Mouse (Mus musculus) midbrain, embryonic 14.5 days (tissue): ENCODE data around the gene Lhfpl2. TPM values are rescaled to one million over a fixed set of nuclear protein-coding genes. Genes with fewer than 3 reads are reported as not detected.

Source experiments
- ATAC-seq: fragments of 200-750 bp; cut with Nextera tagmentation; 2 replicates; pipeline ENCODE4 v1.8.0; 2017; ENCODE audit warnings: moderate number of reproducible peaks, moderate library complexity; ENCODE audit not compliant: low FRiP score, low TSS enrichment
- DNase-seq: peaks from one replicate; pipeline ENCODE4 v3.0.0-alpha.2; 2015
- H3K27ac ChIP-seq: fragments of 300-500 bp; sonication (generic); replicated peaks from 2 replicates; pipeline ENCODE4 v1.5.1; 2014; ENCODE audit warnings: mild to moderate bottlenecking, low read depth, low read length, moderate library complexity
- H3K27me3 ChIP-seq: fragments of 300-500 bp; sonication (generic); 2 replicates; pipeline ENCODE4 v1.6.1; 2014; ENCODE audit warnings: low read length, control low read depth, mixed read lengths; ENCODE audit not compliant: control insufficient read depth, insufficient read depth
- H3K36me3 ChIP-seq: fragments of 300-500 bp; sonication (generic); 2 replicates; pipeline ENCODE4 v1.6.1; 2014; ENCODE audit warnings: low read length, control low read depth; ENCODE audit not compliant: control insufficient read depth, insufficient read depth
- H3K4me1 ChIP-seq: fragments of 300-500 bp; sonication (generic); 2 replicates; pipeline ENCODE4 v1.6.1; 2014; ENCODE audit warnings: mild to moderate bottlenecking, antibody characterized with exemption, low read length, control low read depth; ENCODE audit not compliant: control insufficient read depth, insufficient read depth
- H3K4me2 ChIP-seq: fragments of 300-500 bp; sonication (generic); 2 replicates; pipeline ENCODE4 v1.6.1; 2014; ENCODE audit warnings: mild to moderate bottlenecking, low read length, moderate library complexity
- H3K4me3 ChIP-seq: fragments of 300-500 bp; sonication (generic); replicated peaks from 2 replicates; pipeline ENCODE4 v1.5.1; 2014; ENCODE audit warnings: low read depth, low read length
- H3K9ac ChIP-seq: fragments of 300-500 bp; sonication (generic); replicated peaks from 2 replicates; pipeline ENCODE4 v1.6.1; 2014; ENCODE audit warnings: mild to moderate bottlenecking, low read length, moderate library complexity
- H3K9me3 ChIP-seq: fragments of 300-500 bp; sonication (generic); 2 replicates; pipeline ENCODE4 v1.6.1; 2016; ENCODE audit warnings: low read length, control low read depth, mixed read lengths; ENCODE audit not compliant: control insufficient read depth
- WGBS: fragments of 180-500 bp; shearing (Covaris S2); extraction: QIAGEN DNeasy Blood & Tissue Kit; methylation state at CpG from one replicate; pipeline ENCODE4 v1.1.7; 2014; 5-methylcytosine and 5-hydroxymethylcytosine counted together
- polyA plus RNA-seq: library from polyadenylated mRNA; unstranded; fragments of >200 nt; fragmentation: Nextera tagmentation; extraction: Ambion mirVana; gene quantifications from 2 replicates; pipeline ENCODE4 v1.2.1, GENCODE M21; 2014

Gene Lhfpl2
- polyA plus RNA-seq, 1 experiment from 2014 or later, result 14.2 TPM

DNA sequence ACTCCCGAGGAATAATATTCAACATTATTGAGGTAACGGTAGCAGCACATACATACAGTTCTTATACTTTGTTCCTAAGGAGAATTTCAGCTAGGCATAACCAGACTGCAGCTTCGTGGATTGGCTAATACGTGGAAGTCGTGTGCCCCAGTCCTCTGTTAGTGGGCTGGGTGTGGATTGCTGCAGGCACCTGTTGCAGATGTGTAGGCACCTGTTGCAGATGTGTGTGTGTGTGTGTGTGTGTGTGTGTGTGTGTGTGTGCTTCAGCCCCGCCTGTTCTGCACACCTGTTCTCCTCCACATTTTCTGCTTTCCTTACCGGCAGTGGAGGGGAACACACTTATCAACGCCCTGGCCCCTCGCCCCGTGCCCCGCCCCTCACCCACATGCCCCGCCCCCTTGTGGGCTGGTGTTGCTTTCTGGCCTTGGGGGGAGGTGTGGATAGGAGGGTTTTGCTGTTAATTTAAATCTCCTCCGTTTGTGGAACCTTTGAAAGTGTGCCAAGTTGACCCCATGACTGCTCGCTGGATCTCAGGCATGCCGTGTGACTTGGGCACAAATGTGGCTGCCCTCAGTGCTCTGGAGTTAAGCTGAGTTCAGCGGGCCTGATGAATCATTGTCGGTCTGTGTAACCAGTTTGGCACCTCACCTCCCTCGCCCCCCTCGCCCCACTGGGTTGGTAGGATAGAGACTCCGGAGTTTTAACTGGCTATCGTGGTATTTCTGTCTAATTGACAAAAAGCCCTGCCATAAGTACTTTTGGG lies 4.9 kb downstream of the Lhfpl2 start:
- peaks cover 12% of the 10 kb centered on the region for H3K4me1 ChIP-seq
- H3K9me3 ChIP-seq, result no peaks in the 10 kb centered on the region
- no peak overlapping the region for H3K27ac ChIP-seq
- H3K4me2 ChIP-seq, result no peak overlapping the region
- no peaks in the 10 kb centered on the region for H3K36me3 ChIP-seq
- H3K4me3 ChIP-seq, result no peak overlapping the region
- peaks cover 12% of the 10 kb centered on the region; the same call in 1 of the 2 replicates for H3K27me3 ChIP-seq
- WGBS, result 19% methylated on average over 21 of the region's 21 CpGs
- ATAC-seq, result no peak
- peak; percentile 55 for DNase-seq
- no peak overlapping the region for H3K9ac ChIP-seq

DNA sequence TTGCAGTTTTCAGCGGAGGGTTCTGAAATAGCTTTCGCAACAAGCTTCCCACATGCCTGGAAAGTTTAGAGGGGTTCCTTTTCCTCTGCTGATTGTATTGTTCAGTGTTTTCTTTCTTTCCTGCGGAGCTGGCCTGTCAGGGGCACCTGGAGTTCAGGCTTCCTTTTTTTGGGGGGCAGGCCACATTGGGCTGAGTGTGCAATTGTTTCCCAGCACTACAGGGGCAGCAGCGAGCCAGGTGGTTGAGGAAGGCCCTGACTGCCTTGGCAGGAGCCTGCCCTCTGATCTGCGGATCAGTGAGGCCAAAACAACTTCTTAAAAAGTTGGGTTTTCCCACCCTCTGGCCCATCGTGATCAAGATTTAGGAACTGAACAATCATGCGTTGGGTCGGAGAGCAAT lies 5.6 kb downstream of the Lhfpl2 start:
- Histone ChIP-seq H3K27me3 (peaks cover 12% of the 10 kb centered on the region; the same call in 1 of the 2 replicates), H3K9ac (no peak overlapping the region), H3K4me2 (no peak overlapping the region), H3K36me3 (no peaks in the 10 kb centered on the region), H3K4me3 (no peak overlapping the region), H3K4me1 (peaks cover 9% of the 10 kb centered on the region), H3K27ac (no peak overlapping the region), H3K9me3 (no peaks in the 10 kb centered on the region)
- 45% methylated on average over 8 of the region's 8 CpGs for WGBS
- ATAC-seq, result no peak
- no peak for DNase-seq

DNA sequence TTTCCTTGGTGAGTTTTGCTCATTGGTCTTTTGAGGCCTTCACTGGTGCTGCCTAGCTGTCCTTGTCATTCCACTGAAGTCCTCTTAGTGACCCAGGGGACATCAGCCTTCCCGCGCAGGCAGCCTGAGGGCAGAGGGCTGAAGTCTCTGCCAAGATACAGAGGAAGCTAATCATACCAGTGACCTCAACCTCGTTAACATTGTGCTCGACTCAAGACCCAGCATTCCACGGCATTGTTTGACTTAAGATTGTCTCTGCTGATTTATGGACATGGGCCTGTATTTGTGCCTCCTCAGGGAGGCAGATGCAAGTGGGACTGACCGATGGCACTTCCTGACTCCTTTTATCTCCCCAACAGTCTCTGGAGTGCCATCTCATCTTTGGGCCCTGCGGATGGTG lies 7.0 kb downstream of the Lhfpl2 start:
- Histone ChIP-seq H3K27ac (no peak overlapping the region), H3K36me3 (no peaks in the 10 kb centered on the region), H3K27me3 (peaks cover 2% of the 10 kb centered on the region; the same call in 1 of the 2 replicates), H3K4me2 (no peak overlapping the region), H3K9me3 (no peaks in the 10 kb centered on the region), H3K9ac (no peak overlapping the region), H3K4me1 (peaks cover 4% of the 10 kb centered on the region; the same call in 1 of the 2 replicates), H3K4me3 (no peak overlapping the region)
- DNase-seq, result no peak
- no peak for ATAC-seq
- 40% methylated on average over 7 of the region's 7 CpGs for WGBS

DNA sequence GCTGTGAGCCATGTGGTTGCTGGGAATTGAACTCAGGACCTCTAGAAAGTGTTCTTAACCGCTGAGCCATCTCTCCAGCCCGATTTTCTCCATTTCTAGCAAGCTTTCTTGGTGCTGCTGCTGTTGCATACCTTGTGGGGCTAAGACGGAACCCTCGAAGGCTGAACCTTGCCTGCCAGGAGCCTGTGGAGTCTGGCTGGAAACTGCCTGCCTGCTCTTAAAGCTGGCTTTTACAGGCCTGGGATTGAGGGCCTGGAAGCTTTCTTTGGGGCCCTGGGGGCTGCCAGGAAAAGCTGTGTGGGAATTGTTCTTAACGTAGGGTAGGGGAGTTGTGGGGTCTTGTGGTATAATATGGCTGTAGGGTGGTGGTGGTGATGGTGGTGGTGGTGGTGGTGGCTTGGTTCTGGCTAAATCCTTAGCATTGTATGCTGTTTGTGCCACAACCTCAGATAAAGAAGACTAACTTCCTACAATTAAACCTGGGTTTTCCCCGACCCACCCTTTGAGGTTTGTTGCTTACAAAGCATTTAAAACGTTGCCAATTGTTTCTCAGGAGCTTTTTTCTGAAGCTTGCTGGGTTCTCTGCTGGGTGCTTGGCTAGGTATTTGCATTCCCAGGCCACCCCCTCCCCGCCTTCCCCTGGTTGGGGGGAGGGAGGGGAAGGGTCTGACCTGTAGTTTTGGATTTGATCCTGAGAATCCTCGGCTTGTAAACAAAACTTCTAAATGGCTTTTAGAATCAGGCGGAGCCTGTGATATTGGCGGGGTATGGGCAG lies 7.9 kb downstream of the Lhfpl2 start:
- H3K27ac ChIP-seq, result no peak overlapping the region
- peaks cover 4% of the 10 kb centered on the region; the same call in 1 of the 2 replicates for H3K4me1 ChIP-seq
- H3K9ac ChIP-seq, result no peak overlapping the region
- H3K4me2 ChIP-seq, result no peak overlapping the region
- DNase-seq, result no peak
- WGBS, result 20% methylated on average over 11 of the region's 11 CpGs
- no peaks in the 10 kb centered on the region for H3K36me3 ChIP-seq
- H3K9me3 ChIP-seq, result no peaks in the 10 kb centered on the region
- ATAC-seq, result no peak
- H3K4me3 ChIP-seq, result no peak overlapping the region
- no peaks in the 10 kb centered on the region for H3K27me3 ChIP-seq

DNA sequence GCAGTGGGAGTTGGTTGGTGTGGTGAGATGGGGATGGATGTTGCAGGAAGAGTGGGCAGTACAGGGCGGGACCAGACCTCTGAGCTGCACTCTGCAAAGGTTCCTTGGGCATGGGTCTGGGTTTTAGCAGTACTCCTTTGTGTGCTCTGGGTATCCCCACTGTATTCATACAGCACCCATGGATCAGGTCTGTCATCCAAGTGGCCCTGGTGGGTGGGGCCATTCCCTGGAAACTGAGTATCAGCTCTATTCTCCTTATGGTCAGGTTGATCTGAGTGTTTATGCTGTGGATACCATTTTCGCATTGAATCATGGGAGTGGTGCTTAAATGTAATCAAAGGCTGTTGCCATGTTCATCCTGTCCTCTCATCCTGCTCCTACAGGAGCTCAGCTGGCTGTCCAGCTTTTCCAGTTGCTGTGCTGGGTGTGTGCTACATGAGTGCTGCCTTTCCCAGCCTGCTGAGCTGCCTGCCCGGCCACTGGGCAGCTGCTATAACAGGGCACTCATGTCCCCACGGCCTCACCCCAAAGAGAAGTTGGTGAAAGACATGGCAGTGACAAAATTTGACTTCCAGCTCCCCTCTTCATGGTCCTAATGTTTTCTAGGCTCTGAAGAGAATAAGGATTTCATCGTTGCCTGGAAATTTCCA lies 9.2 kb downstream of the Lhfpl2 start:
- H3K9me3 ChIP-seq, result no peaks in the 10 kb centered on the region
- 91% methylated on average over 5 of the region's 5 CpGs for whole genome bisulfite sequencing
- H3K27me3 ChIP-seq, result 0 out of 2 replicates have a peak, but pooled peaks cover 3% of the 10 kb centered on the region
- ATAC-seq (no peak), DNase-seq (no peak)
- H3K36me3 ChIP-seq, result no peaks in the 10 kb centered on the region
- H3K4me2 ChIP-seq, result no peak overlapping the region
- H3K4me3 ChIP-seq, result no peak overlapping the region
- no peak overlapping the region for H3K9ac ChIP-seq
- no peak overlapping the region for H3K27ac ChIP-seq
- H3K4me1 ChIP-seq, result peaks cover 4% of the 10 kb centered on the region; the same call in 1 of the 2 replicates

DNA sequence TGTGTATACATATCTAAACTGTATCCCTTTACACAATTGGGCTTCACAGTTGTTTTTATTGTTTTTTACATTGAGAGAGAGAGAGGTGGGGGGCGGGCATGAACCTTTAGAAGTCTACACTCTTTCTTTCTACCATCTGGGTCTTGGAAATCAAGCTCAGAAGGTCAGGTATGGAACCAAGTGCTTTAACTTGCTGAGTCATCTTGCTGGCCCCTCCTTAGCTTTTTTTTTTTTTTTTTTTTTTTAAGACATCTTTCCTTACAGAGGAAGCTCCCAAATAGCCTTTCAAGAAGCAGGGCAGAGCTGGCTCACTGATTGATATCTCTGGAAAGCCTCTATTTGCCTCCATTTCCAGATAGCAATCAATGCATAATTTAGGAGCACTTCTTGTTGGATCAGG lies 10.7 kb downstream of the Lhfpl2 start:
- Histone ChIP-seq H3K9me3 (no peaks in the 10 kb centered on the region), H3K4me1 (peaks cover 4% of the 10 kb centered on the region; the same call in 1 of the 2 replicates), H3K4me3 (no peak overlapping the region), H3K27me3 (0 out of 2 replicates have a peak, but pooled peaks cover 3% of the 10 kb centered on the region), H3K27ac (no peak overlapping the region), H3K4me2 (no peak overlapping the region), H3K9ac (no peak overlapping the region), H3K36me3 (no peaks in the 10 kb centered on the region)
- 91% methylated on average over 1 of the region's 1 CpGs for WGBS
- no peak for DNase-seq
- no peak for ATAC-seq

DNA sequence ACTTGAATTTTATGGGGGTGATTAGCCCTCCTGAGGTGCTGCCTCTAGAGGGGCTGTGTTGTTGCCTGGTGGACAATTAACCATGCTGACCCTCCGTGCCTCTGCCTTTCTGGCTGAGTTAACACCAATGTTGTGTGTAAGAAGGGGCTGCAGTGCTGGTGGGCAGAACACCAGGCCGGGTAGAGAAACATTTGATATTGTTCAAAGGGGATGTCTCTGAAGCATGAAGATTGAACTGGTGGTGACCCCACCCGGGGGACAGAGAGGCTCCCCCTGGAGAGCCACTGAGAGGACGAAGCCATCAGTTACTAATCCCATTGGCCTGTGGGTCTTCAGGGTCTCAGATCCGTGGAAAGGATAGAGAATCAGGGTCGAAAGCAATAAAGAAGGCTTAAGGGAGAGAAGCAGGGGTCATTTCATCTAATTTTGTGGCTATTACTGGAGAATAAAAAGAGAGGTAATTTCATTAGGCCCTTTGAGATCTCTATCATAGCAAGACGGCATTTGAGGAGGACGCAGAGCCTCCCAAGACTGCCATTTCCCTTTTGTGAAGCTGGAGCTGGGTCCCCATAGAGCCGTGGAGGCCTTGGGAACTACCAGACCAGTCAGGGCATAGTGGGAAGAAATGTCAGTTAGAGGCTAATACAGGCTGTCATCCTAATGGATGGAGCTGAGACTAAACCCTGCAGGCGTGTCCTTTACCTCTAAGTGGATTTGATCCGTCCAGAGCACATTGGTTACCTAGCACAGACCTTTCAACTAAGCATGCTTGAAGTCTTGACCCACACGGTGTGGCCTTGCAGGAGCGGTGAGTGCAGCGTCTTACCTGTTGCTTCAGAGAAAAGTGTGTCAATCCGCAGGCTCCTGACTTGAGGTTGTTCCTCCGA lies 12.1 kb downstream of the Lhfpl2 start:
- Histone ChIP-seq H3K27me3 (0 out of 2 replicates have a peak, but pooled peaks cover 3% of the 10 kb centered on the region), H3K27ac (no peak overlapping the region), H3K4me1 (peaks cover 9% of the 10 kb centered on the region; the same call in 1 of the 2 replicates), H3K4me2 (no peak overlapping the region), H3K9ac (no peak overlapping the region), H3K4me3 (no peak overlapping the region), H3K36me3 (no peaks in the 10 kb centered on the region), H3K9me3 (no peaks in the 10 kb centered on the region)
- DNase-seq (no peak), ATAC-seq (no peak)
- whole genome bisulfite sequencing, result 18% methylated on average over 16 of the region's 16 CpGs

DNA sequence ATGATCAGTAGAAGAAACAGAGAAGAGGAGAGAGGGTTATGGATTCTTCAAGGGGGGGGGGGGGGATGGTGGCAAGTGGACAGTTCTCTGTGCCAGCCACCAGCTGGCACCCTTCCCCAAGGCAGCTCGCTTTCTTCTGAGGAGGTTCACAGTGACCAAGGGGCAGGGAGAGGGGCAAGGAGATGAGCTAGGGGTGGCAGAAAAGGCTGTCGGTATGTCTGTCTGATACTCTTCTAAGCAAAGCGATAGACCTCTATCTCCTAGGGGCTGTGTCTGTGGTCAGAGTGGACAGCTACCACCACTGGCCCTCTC lies 12.7 kb downstream of the Lhfpl2 start:
- 77% methylated on average over 3 of the region's 3 CpGs for WGBS
- Histone ChIP-seq H3K4me2 (no peak overlapping the region), H3K27ac (no peak overlapping the region), H3K4me1 (peaks cover 9% of the 10 kb centered on the region; the same call in 1 of the 2 replicates), H3K27me3 (0 out of 2 replicates have a peak, but pooled peaks cover 3% of the 10 kb centered on the region), H3K4me3 (no peak overlapping the region), H3K9me3 (no peaks in the 10 kb centered on the region), H3K36me3 (no peaks in the 10 kb centered on the region), H3K9ac (no peak overlapping the region)
- no peak for ATAC-seq
- DNase-seq, result no peak
